Mouse (Mus musculus) bone marrow, adult 2 months (tissue): ENCODE results near the gene Eif1b.

Experiments used
- CTCF ChIP-seq: fragments of 200-500 bp; IDR thresholded peaks from 2 replicates; pipeline ENCODE4 v1.5.1; 2011; ENCODE audit warnings: low read length, control low read depth; ENCODE audit not compliant: control insufficient read depth, insufficient read depth
- POLR2A ChIP-seq: fragments of 200-500 bp; IDR thresholded peaks from 2 replicates; pipeline ENCODE4 v1.6.1; 2011; ENCODE audit warnings: low read depth, mild to moderate bottlenecking, control low read depth, low read length, borderline replicate concordance; ENCODE audit not compliant: control insufficient read depth

DNA sequence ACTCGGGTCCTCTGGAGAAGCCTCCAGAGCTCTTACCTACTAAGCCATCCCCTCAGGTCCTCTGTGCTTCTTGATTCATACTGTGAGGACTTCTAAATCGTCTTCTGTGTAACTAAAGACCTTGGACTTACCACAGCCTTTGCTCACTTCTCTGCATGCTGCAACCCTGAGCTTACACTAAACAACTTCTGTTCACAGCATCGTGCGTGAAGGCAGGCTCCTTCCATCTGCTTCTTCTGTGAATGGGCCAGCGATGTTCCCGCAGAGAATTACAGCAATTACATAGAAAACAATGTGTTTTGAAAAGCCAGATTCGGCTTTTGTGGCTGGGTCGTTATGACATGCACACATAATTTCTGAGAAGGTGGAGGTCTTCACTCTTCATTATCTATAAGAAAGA, 8.9 kb upstream of the Eif1b start:
- TF ChIP-seq POLR2A (no peak), CTCF (no peak)
